Mouse (Mus musculus) thymus, adult 2 months (tissue): ENCODE data around the gene Urb1.

Source experiments
- CTCF ChIP-seq: fragments of 200-500 bp; IDR thresholded peaks from 2 replicates; pipeline ENCODE4 v1.5.1; 2012; ENCODE audit warnings: mild to moderate bottlenecking, control low read depth, low read length, moderate library complexity, borderline replicate concordance; ENCODE audit not compliant: control insufficient read depth, poor library complexity, insufficient read depth; ENCODE audit errors: extremely low read depth
- POLR2A ChIP-seq: fragments of 200-500 bp; IDR thresholded peaks from 2 replicates; pipeline ENCODE4 v1.6.1; 2012; ENCODE audit warnings: mild to moderate bottlenecking, low read length, control low read depth, moderate library complexity; ENCODE audit not compliant: control insufficient read depth, poor library complexity, insufficient read depth; ENCODE audit errors: extremely low read depth

DNA sequence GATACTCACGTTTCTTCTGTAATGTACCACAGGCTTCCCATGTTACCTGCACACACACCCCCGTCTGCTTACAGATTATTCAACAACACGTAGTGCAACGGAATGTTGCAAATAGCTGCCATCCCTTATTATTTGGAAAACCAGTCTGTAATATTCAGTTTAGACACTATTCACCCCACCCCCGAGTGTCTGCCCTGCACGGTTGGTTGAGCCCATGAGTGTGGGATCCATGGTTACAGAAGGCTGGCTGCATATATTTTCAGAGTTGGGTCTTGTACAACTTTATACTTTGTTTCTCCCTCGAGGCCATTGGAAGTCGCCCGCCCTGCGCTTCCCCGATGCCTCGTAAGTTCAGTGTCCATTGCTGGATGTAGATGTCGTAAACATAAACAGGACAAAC is 35.4 kb upstream of the Urb1 start:
- TF ChIP-seq CTCF = no peak
- no peak for TF ChIP-seq POLR2A
